Mouse (Mus musculus) forebrain, embryonic 16.5 days (tissue): ENCODE measurements at regions not wholly inside any gene's neighbourhood (a gene's known extent, or its start where the extent isn't known, plus 50 kb on each side); places are given as distances from the start of the nearest gene placed in this dataset.

Experiments
- ATAC-seq: fragments of 200-750 bp; cut with Nextera tagmentation; 2 replicates; pipeline ENCODE4 v1.8.0; 2017; ENCODE audit warnings: mild to moderate bottlenecking, moderate library complexity
- H3K27ac ChIP-seq: fragments of 300-500 bp; sonication (generic); 2 replicates; pipeline ENCODE4 v1.5.1; 2014; ENCODE audit warnings: low read length, control low read depth
- H3K27me3 ChIP-seq: fragments of 300-500 bp; sonication (generic); replicated peaks from 2 replicates; pipeline ENCODE4 v1.6.1; 2014; ENCODE audit warnings: low read length; ENCODE audit not compliant: control insufficient read depth, insufficient read depth
- H3K36me3 ChIP-seq: fragments of 300-500 bp; sonication (generic); 2 replicates; pipeline ENCODE4 v1.6.1; 2014; ENCODE audit not compliant: control insufficient read depth, insufficient read depth
- H3K4me1 ChIP-seq: fragments of 300-500 bp; sonication (generic); replicated peaks from 2 replicates; pipeline ENCODE4 v1.6.1; 2014; ENCODE audit warnings: low read length; ENCODE audit not compliant: control insufficient read depth, insufficient read depth
- H3K4me2 ChIP-seq: fragments of 300-500 bp; sonication (generic); 2 replicates; pipeline ENCODE4 v1.6.1; 2014; ENCODE audit warnings: mild to moderate bottlenecking, low read length, control low read depth
- H3K4me3 ChIP-seq: fragments of 300-500 bp; sonication (generic); replicated peaks from 2 replicates; pipeline ENCODE4 v1.5.1; 2014; ENCODE audit warnings: mild to moderate bottlenecking, low read length, control low read depth
- H3K9ac ChIP-seq: fragments of 300-500 bp; sonication (generic); replicated peaks from 2 replicates; pipeline ENCODE4 v1.6.1; 2014; ENCODE audit warnings: low read depth, low read length, control low read depth
- H3K9me3 ChIP-seq: fragments of 300-500 bp; sonication (generic); 2 replicates; pipeline ENCODE4 v1.6.1; 2016; ENCODE audit warnings: low read length; ENCODE audit not compliant: control insufficient read depth
- WGBS: fragments of 180-500 bp; shearing (Covaris S2); extraction: QIAGEN DNeasy Blood & Tissue Kit; methylation state at CpG from one replicate; pipeline ENCODE4 v1.1.7; 2014; 5-methylcytosine and 5-hydroxymethylcytosine counted together

DNA sequence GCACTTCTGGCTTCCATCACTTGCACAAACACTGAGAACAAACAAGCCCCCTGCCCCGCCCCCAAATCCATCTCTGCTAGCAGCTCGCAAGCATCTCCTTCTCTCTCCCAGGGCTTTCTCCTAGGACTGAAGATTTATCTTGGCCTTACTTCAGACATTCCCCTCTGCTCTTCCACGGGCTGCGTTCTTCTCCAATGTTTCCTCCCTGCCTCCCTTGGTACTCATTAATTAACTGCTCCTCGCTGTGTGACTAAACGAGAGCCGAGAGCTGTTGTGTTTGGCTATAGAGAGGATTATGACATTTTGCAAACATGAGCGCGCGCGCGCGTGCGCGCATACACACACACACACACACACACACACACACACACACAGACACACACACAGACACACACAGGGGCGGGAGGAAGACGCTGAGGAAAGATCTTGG is 164.8 kb upstream of the Ptbp2 start:
- WGBS, result 0% methylated on average over 17 of the region's 17 CpGs
- peak; percentile 51 for ATAC-seq

DNA sequence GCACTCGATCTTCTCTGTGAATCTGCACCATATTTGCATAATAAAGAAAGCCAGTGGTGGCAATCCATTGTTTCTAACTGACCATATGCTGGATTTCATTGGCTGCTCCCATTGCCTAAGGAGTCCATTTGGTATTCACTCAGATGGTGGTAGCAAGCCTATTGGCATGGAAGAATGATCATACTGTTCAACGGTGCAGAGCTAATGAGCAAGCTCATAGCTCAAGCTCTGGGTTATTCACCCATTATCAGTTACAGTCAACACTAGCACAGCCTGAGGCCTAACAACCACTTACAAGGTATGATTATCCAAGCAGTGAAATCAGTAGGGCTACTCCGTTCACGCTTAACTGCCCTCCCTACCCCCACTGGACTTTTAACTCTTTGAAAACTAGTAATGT is 162.9 kb upstream of the Ptbp2 start:
- no peaks in the 10 kb centered on the region for H3K36me3 ChIP-seq
- H3K4me3 ChIP-seq, result no peak overlapping the region
- H3K9me3 ChIP-seq, result no peaks in the 10 kb centered on the region
- H3K9ac ChIP-seq, result no peak overlapping the region
- WGBS, result 9% methylated on average over 4 of the region's 4 CpGs
- peak; percentile 62 for ATAC-seq
- peaks cover 21% of the 10 kb centered on the region for H3K4me1 ChIP-seq
- H3K27ac ChIP-seq, result no peak overlapping the region
- H3K4me2 ChIP-seq, result no peak overlapping the region
- H3K27me3 ChIP-seq, result no peaks in the 10 kb centered on the region

More for the DNA sequence above, 164.8 kb upstream of the Ptbp2 start:
- Histone ChIP-seq H3K9ac (peak overlapping the region; percentile 34), H3K27me3 (no peaks in the 10 kb centered on the region), H3K36me3 (no peaks in the 10 kb centered on the region), H3K27ac (peak overlapping the region; percentile 71), H3K4me3 (peak overlapping the region; percentile 28), H3K9me3 (no peaks in the 10 kb centered on the region), H3K4me2 (peak overlapping the region; percentile 57), H3K4me1 (peaks cover 21% of the 10 kb centered on the region)

DNA sequence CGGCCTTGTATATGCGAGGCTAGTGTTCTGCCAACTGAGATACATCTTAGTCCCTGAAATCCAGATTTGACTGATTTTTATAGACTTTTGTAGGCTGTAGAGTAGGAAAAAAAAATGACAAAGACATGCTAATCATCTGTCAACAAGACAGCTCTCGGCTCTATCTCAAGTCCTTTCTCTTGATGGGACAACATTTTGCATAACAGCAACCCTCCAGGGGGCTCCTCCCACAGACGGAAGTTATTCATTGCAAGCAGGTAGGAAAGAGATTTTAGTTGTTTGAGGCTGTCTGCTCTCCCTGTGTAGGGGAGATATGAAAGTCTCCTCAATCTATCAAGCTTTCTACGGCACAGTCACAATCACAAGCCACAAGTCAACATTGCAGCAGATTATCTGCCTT is 159.8 kb upstream of the Ptbp2 start:
- no peak overlapping the region for H3K9ac ChIP-seq
- H3K4me1 ChIP-seq, result peaks cover 5% of the 10 kb centered on the region
- WGBS, result 67% methylated on average over 5 of the region's 5 CpGs
- H3K36me3 ChIP-seq, result no peaks in the 10 kb centered on the region
- H3K4me3 ChIP-seq, result no peak overlapping the region
- H3K4me2 ChIP-seq, result no peak overlapping the region
- no peaks in the 10 kb centered on the region for H3K9me3 ChIP-seq
- no peak for ATAC-seq
- no peak overlapping the region for H3K27ac ChIP-seq
- no peaks in the 10 kb centered on the region for H3K27me3 ChIP-seq

DNA sequence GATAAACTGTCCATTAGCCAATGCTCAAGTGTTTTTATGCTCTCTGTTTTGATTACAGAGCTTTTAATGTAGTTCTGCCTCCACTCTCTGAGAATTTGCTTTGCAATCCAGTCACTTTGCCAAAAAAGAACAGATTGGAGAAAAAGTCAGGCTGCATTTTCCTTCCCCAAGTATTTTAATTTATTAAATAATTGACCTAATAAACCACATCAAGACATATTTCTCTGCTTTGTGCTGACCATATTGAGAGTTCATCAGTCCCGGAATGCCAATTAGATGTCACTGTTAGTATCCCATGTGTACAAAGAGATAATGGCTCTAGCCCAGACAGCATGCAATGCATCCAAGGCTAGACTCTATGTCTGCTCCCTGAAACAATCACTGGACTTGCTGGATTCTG is 154.8 kb upstream of the Ptbp2 start:
- no peak overlapping the region for H3K27ac ChIP-seq
- no peaks in the 10 kb centered on the region for H3K27me3 ChIP-seq
- 78% methylated on average over 1 of the region's 1 CpGs for WGBS
- ATAC-seq, result no peak
- H3K4me1 ChIP-seq, result peaks cover 5% of the 10 kb centered on the region; the same call in 1 of the 2 replicates
- no peaks in the 10 kb centered on the region for H3K36me3 ChIP-seq
- no peak overlapping the region for H3K4me3 ChIP-seq
- H3K9ac ChIP-seq, result no peak overlapping the region
- H3K4me2 ChIP-seq, result no peak overlapping the region
- H3K9me3 ChIP-seq, result no peaks in the 10 kb centered on the region

DNA sequence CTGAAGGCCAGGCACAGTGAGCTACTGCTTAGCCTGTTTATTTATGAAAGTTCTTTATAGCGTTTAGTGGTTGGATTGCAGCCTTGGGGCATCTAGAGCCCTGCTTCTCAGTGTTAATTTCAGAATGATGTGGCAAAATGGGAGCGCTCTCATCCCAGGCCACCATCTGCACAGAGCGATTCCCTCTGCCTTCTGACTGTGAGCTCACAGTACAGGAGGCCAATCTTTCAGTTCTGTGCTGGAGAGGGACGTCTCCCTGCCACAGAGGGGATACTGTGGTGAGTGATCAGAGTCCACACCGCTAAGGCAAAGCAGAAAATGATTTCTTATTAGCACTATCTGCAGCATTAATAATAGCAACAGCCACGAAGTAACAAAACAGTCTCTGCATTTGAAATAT is 154.2 kb upstream of the Ptbp2 start:
- Histone ChIP-seq H3K27me3 (no peaks in the 10 kb centered on the region), H3K9ac (no peak overlapping the region), H3K27ac (no peak overlapping the region), H3K4me1 (peaks cover 11% of the 10 kb centered on the region), H3K4me2 (no peak overlapping the region), H3K9me3 (no peaks in the 10 kb centered on the region), H3K36me3 (no peaks in the 10 kb centered on the region), H3K4me3 (no peak overlapping the region)
- WGBS, result 63% methylated on average over 6 of the region's 6 CpGs
- no peak for ATAC-seq

DNA sequence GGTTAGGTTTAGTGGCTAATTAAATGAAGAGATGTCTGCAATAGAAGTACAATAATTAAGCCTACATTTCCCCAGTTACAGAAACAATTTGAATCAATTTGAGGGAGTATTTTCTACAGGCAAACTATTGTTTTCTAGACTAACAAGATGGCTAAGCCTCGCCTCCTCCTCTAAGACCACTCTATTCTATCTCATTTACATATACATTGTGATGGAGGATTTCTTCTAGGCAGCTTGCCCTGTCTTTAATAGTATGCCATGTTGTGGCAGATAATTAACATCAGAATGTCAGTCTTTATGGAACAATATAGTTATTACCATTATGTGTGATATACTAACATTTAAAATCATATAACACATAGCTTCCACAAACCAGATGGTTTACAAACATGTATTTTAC is 152.3 kb upstream of the Ptbp2 start:
- H3K36me3 ChIP-seq, result no peaks in the 10 kb centered on the region
- H3K27ac ChIP-seq, result no peak overlapping the region

DNA sequence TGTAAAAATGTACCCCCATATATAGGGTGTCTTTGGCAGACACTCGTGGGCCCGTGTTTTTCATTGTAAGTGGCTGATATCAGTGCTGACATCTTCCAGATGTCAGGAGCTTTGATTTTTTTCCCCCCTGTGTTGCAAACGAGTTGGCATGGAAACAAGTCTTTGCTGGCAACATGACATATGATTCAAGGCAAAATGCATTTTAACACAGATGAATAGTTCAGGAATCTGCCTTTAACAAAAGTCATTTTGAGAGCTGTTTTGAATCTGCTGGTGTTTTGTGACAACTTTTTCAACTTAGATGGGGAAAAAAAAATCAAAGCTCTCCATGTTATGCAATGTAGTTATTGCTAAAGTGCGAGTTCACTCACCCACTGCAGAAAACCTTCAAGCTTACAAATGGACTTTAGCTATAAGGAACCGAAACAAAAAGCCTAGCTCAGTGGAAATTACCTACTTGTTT is 148.8 kb upstream of the Ptbp2 start:
- WGBS, result 9% methylated on average over 5 of the region's 5 CpGs
- H3K9me3 ChIP-seq, result no peaks in the 10 kb centered on the region
- no peak overlapping the region; the same call in 1 of the 2 replicates for H3K27ac ChIP-seq
- no peak overlapping the region for H3K9ac ChIP-seq
- H3K4me1 ChIP-seq, result peaks cover 15% of the 10 kb centered on the region
- no peak overlapping the region for H3K4me3 ChIP-seq
- no peaks in the 10 kb centered on the region for H3K36me3 ChIP-seq
- no peak overlapping the region for H3K4me2 ChIP-seq
- no peaks in the 10 kb centered on the region for H3K27me3 ChIP-seq
- peak; percentile 30; the same call in 1 of the 2 replicates for ATAC-seq

More for the DNA sequence above, 152.3 kb upstream of the Ptbp2 start:
- no peaks in the 10 kb centered on the region for H3K9me3 ChIP-seq
- no peak overlapping the region for H3K4me3 ChIP-seq
- peak; percentile 68; the same call in 1 of the 2 replicates for ATAC-seq
- no peak overlapping the region for H3K9ac ChIP-seq
- peaks cover 20% of the 10 kb centered on the region for H3K4me1 ChIP-seq
- WGBS, result 25% methylated on average over 1 of the region's 1 CpGs
- no peaks in the 10 kb centered on the region for H3K27me3 ChIP-seq
- no peak overlapping the region for H3K4me2 ChIP-seq

DNA sequence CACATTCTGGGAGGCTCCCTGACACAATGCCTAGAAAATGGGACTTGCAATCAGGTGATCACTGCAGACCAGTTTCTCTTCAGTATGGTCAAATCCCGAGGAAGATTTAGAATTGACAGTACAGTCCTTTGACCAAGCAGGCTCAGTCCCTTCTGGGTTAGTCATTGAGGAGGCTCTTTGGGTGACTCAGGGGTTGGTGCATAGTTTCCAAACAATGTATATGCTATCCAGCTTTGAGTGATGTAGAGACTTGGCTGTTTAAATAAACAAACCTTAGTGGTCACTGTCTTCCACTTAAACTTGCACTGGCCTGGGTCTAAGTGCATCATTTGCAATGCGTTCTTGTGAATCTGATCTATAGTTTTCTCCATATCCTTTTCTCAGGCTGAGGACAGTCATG is 144.0 kb upstream of the Ptbp2 start:
- Histone ChIP-seq H3K36me3 (no peaks in the 10 kb centered on the region), H3K4me2 (no peak overlapping the region), H3K4me3 (no peak overlapping the region), H3K9me3 (no peaks in the 10 kb centered on the region), H3K27me3 (no peaks in the 10 kb centered on the region), H3K27ac (no peak overlapping the region), H3K4me1 (peaks cover 7% of the 10 kb centered on the region), H3K9ac (no peak overlapping the region)
- 88% methylated on average over 2 of the region's 2 CpGs for WGBS
- no peak for ATAC-seq

DNA sequence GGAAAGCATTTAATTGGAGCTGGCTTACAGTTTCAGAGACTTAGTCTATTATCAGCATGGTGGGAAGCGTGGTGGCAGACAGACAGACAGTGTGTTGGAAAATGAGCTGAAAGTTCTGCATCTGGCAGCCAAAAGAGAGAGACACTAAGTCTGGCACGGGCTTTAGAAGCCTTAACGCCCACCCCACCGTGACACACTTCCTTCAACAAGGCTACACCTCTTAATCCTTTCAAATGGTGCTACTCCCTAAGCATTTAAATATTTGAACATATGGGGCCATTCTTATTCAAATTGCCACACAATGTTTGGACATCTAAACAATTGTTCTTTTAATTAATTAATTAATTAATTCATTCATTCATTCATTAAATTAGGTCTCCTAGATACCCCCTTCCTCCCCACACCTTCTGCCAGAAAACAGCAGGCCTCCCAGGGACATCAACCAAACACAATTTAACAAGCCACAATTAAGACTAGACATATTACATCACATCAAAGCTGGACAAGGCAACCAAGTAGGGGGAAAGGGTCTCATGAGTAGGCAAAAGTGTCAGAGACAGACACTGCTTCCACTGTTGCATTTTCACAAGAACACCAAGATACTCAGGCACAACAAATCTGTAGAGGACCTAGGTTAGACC is 135.4 kb upstream of the Ptbp2 start:
- Histone ChIP-seq H3K4me3 (no peak overlapping the region), H3K9me3 (no peaks in the 10 kb centered on the region), H3K4me1 (no peaks in the 10 kb centered on the region), H3K36me3 (no peaks in the 10 kb centered on the region), H3K27ac (no peak overlapping the region), H3K4me2 (no peak overlapping the region), H3K9ac (no peak overlapping the region), H3K27me3 (no peaks in the 10 kb centered on the region)
- 31% methylated on average over 4 of the region's 4 CpGs for WGBS
- ATAC-seq, result peak; percentile 55
